Mouse (Mus musculus): ENCODE results near the gene Rpia. TPM values are rescaled to one million over a fixed set of nuclear protein-coding genes. Genes with fewer than 3 reads are reported as not detected.

Gene Rpia
- polyA plus RNA-seq, 1 experiment from 2014 or later: 2.4 TPM

DNA sequence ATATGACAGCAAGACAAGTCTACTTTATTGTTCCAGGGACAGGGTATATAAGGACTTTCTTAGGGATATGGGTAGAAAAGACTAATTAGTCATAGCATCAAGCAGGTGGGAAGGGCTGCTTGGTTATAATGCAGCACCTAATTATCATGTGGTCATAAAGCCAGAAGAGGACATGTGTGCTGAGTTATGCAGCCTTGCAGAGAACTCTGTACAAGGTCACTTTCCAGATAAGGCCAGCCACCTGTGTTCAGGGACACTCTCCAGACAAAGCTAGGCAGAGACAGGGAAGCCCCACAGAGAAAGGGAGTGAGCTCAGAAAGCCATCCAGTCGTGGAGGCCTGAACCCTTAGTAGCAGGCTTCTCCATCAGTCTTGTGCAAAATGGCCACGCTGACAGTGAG lies 29.5 kb upstream of the Rpia start:
- peaks cover 6% of the 10 kb centered on the region; the same call in 1 of the 2 replicates for H3K4me1 ChIP-seq
- no peaks in the 10 kb centered on the region for H3K9me3 ChIP-seq
- H3K36me3 ChIP-seq: no peaks in the 10 kb centered on the region
- 79% methylated on average over 2 of the region's 2 CpGs for WGBS
- H3K4me3 ChIP-seq: no peak overlapping the region
- no peak for ATAC-seq (ENCODE audit: low FRiP score, low read depth)
- H3K4me2 ChIP-seq (replicated peaks): no peak overlapping the region
- H3K27me3 ChIP-seq: no peaks in the 10 kb centered on the region
- H3K27ac ChIP-seq (replicated peaks): no peak overlapping the region
- no peak overlapping the region for H3K9ac ChIP-seq (replicated peaks)

DNA sequence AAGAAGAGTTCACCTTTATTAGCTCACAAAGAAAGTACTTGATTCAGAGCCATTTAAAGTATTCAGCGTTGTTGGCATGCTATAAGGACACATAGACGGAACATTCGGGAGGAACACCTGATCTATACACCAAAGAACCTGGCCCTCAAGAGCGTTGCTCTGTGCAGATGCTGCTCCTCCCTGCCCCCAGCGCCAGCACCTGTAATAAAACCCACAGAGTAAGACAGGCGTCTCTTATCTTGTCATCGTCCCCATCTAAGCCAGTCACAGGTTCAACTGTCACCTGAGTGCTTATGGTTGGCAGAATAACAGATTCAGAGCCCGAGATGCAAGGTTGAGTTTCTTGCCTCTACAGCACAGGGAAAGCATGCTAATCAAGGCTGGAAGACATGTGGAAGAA lies 23.4 kb upstream of the Rpia start:
- no peaks in the 10 kb centered on the region for H3K4me1 ChIP-seq
- WGBS: 87% methylated on average over 8 of the region's 8 CpGs
- ATAC-seq (ENCODE audit: low FRiP score, low read depth): no peak
- H3K27me3 ChIP-seq: no peaks in the 10 kb centered on the region
- H3K9ac ChIP-seq (replicated peaks): no peak overlapping the region
- H3K36me3 ChIP-seq: no peaks in the 10 kb centered on the region
- H3K9me3 ChIP-seq: no peaks in the 10 kb centered on the region
- H3K27ac ChIP-seq (replicated peaks): no peak overlapping the region
- H3K4me3 ChIP-seq: no peak overlapping the region
- H3K4me2 ChIP-seq (replicated peaks): no peak overlapping the region

DNA sequence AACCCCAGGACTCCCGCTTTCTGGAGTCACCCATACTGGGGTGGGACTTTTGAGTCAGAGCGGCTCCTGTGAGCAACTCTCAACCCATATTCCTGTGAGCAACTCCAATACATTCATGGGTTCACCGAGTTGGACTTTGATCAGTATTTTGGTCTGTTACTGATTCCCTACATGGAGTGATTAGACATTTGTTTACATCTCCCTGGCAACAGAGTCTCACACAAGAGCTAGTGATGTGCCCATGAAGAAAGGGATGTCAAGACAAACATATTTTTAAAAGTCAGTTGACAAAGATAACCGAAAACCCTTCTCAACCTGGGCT lies 22.6 kb upstream of the Rpia start:
- no peak for ATAC-seq (ENCODE audit: low FRiP score, low read depth)
- 88% methylated on average over 4 of the region's 4 CpGs for WGBS
- H3K27me3 ChIP-seq: no peaks in the 10 kb centered on the region

DNA sequence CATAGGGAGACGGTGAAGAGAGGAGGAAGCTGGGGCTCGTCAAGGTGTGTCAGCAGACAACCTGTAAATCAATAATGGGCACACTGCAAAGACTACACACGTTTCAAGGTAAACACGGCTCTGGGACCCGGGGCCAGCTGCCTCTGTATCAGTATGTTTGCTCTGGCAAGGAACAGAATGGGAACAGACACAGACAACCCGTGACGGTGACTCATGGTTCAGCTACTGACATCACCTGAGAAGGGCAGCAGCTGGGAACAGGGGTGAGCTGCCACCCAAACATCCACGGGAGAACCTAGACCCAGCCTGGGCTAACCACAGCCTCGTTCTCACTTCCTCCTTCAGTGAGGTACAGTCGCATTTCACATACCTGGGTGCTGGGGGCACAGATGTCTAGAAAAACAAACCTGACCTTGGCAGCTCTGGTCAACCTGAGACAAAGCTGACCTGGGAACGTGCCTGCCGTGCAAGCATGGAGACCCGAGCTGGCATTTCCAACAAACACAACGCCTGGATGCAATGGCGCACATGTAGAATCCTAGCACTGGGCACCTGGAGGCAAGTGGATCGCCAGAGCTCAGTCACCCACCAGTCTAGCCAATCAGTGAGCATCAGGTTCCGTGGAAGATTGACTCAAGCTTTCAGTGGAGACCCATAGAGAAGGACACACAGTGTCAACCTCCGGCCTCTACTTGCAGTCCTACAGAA lies 22.0 kb upstream of the Rpia start:
- Histone ChIP-seq H3K4me3 (no peak overlapping the region), H3K4me2 (replicated peaks) (no peak overlapping the region), H3K9me3 (no peaks in the 10 kb centered on the region), H3K27ac (replicated peaks) (no peak overlapping the region), H3K9ac (replicated peaks) (no peak overlapping the region), H3K27me3 (no peaks in the 10 kb centered on the region), H3K36me3 (no peaks in the 10 kb centered on the region), H3K4me1 (no peaks in the 10 kb centered on the region)
- 90% methylated on average over 18 of the region's 18 CpGs for WGBS
- no peak for ATAC-seq (ENCODE audit: low FRiP score, low read depth)

More for the DNA sequence above, 22.6 kb upstream of the Rpia start:
- Histone ChIP-seq H3K9ac (replicated peaks) (no peak overlapping the region), H3K4me3 (no peak overlapping the region), H3K4me1 (no peaks in the 10 kb centered on the region), H3K4me2 (replicated peaks) (no peak overlapping the region), H3K27ac (replicated peaks) (no peak overlapping the region), H3K36me3 (no peaks in the 10 kb centered on the region), H3K9me3 (no peaks in the 10 kb centered on the region)

DNA sequence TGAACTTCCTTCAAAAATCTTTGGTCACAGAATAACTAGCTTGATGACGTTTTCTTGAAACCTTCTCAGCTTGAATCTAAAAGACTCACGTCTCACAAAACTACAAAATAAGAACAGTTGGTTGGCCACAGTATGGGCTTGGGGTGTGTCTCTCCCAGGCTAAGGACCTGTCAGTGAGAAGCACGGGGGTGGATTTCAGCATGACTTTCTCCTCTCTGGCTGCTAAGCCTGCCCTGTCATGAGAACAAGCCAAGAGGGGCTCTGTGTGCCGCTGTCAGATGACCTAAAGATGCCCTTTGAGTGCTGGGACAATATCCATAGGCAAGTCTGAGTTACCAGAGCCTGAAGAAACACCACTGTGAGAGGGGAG lies 20.5 kb upstream of the Rpia start:
- H3K27ac ChIP-seq (replicated peaks): no peak overlapping the region
- no peaks in the 10 kb centered on the region for H3K27me3 ChIP-seq
- H3K4me2 ChIP-seq (replicated peaks): no peak overlapping the region
- no peak overlapping the region for H3K4me3 ChIP-seq
- WGBS: 40% methylated on average over 4 of the region's 4 CpGs
- no peaks in the 10 kb centered on the region for H3K36me3 ChIP-seq
- no peaks in the 10 kb centered on the region for H3K9me3 ChIP-seq
- no peaks in the 10 kb centered on the region for H3K4me1 ChIP-seq
- H3K9ac ChIP-seq (replicated peaks): no peak overlapping the region; the same call in 1 of the 2 replicates
- ATAC-seq (ENCODE audit: low FRiP score, low read depth): no peak

DNA sequence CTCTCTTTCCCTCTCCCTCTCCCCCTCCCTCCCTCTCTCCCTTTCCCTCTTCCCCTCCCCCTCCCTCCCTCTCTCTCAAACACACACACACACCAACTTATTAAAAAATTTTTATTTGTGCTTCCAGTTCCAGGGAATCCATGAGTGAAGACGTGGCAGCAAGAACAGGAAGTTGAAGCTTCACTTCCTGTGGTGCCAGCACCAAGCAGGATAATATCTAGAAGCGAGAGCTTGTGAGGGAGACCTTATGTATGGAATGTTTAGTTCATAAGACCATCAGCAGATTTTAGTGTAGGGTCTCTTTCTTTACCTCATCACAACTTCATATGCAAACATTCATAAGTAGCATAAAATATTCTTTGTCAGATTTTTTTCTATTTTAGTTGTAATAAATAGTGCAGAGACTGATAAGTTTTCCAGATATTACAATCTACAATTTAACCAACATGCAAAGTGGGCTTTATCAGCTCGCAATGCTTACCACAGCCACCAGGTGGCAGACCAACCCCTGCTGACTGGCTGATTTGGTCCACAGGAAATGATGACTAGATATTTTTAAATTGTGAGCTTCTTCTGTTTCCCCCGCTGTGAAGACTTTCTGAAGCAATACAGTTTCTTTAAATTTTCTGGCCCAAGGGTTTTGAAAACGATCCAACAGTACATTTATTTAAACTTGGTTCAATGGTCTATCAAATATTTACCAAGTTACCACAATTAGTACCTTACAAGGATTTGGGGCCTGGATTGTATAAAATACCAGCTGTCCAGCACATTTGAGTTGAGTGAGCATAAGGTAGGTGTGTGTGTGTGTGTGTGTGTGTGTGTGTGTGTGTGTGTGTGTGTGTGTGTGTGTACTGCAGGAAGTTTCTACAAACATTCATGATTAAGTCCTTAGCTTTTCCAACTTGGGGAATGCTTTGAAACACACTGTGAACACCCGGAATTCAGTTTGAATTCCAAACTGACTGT lies 19.8 kb upstream of the Rpia start:
- Histone ChIP-seq H3K36me3 (no peaks in the 10 kb centered on the region), H3K9ac (replicated peaks) (no peak overlapping the region), H3K4me2 (replicated peaks) (no peak overlapping the region), H3K9me3 (no peaks in the 10 kb centered on the region), H3K27ac (replicated peaks) (no peak overlapping the region), H3K4me3 (no peak overlapping the region), H3K27me3 (no peaks in the 10 kb centered on the region), H3K4me1 (no peaks in the 10 kb centered on the region)
- ATAC-seq (ENCODE audit: low FRiP score, low read depth): no peak
- WGBS: 26% methylated on average over 6 of the region's 6 CpGs

DNA sequence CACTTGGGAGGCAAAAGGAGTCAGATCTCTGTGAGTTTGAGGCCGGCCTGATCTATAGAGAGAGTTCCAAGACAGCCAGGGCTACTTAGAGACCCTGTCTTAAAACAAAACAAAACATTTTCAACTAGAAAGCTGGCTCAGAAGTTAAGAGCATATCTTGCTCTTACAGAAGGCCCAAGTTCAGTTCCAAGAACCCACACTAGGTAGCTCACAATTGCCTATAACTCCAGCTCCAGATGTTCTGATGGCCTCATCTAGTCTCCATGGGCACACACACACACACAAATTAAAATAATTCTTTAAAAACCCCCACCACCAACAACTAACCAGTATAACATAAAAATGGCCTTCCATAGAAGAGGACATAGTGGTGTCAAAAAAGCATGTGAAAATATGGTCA lies 18.5 kb upstream of the Rpia start:
- Histone ChIP-seq H3K4me2 (replicated peaks) (no peak overlapping the region), H3K9ac (replicated peaks) (no peak overlapping the region), H3K36me3 (no peaks in the 10 kb centered on the region), H3K27ac (replicated peaks) (no peak overlapping the region), H3K9me3 (no peaks in the 10 kb centered on the region), H3K4me1 (peaks cover 9% of the 10 kb centered on the region; the same call in 1 of the 2 replicates), H3K27me3 (no peaks in the 10 kb centered on the region), H3K4me3 (no peak overlapping the region)
- 76% methylated on average over 1 of the region's 1 CpGs for WGBS
- ATAC-seq (ENCODE audit: low FRiP score, low read depth): no peak

DNA sequence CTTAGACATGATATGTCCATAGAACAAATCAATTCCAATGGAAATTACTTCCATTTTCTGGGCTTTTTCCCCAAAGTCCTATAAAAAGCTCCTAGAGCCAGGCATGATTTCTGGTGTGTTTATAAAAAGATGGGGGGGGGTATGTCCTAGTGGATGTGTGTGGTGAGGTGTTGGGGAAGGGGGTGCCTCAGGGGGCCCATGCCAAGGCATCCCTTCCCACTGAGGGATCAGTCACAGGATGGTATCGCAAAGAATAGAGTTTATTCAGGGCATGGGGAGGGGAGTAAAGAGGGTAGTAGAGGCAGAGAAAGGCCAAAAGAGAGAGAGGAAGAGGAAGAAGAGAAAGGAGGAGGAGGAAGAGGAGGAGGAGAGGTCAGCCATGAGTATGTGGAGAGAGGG lies 14.5 kb upstream of the Rpia start:
- no peaks in the 10 kb centered on the region for H3K9me3 ChIP-seq
- no peaks in the 10 kb centered on the region for H3K27me3 ChIP-seq
- ATAC-seq (ENCODE audit: low FRiP score, low read depth): peak; percentile 31
- H3K27ac ChIP-seq (replicated peaks): no peak overlapping the region
- H3K4me2 ChIP-seq (replicated peaks): no peak overlapping the region
- 38% methylated on average over 1 of the region's 1 CpGs for WGBS
- peaks cover 9% of the 10 kb centered on the region; the same call in 1 of the 2 replicates for H3K4me1 ChIP-seq
- H3K36me3 ChIP-seq: no peaks in the 10 kb centered on the region
- no peak overlapping the region for H3K9ac ChIP-seq (replicated peaks)
- H3K4me3 ChIP-seq: no peak overlapping the region

DNA sequence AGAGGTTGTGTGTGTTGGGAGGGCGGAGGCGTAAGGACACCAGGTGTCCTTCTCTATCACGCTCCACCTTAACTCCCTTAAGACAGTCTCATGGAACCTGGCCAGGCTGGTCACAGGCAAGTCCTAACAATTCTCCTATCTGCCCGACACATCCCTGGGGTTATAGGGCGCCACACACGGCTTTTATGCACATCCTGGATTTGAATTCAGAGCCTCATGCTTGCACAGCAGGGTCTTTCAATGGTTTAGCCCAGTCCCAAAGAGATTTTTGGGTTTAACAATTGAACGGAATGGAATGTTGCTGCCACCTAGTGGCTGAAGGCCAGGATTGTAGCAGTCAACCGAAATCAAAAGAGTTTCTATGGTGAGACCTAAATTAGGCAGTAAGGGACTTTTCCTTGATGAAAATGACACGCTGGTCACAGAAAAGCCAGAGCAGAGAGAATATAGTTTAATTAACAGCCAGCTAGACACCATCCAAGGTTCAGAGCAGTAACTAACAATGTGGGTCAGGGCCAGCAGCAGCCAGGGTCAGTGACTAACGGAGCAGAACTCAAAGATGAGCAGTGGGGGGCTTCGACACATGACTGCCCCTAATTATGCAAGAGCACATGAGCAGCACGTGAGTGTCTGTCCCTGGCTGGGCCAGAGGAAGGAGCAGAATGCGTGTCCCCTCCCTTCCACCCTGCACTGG lies 13.9 kb upstream of the Rpia start:
- H3K27me3 ChIP-seq: no peaks in the 10 kb centered on the region
- no peaks in the 10 kb centered on the region for H3K36me3 ChIP-seq
- 10% methylated on average over 13 of the region's 13 CpGs for WGBS
- H3K4me3 ChIP-seq: no peak overlapping the region
- peak; percentile 76 for ATAC-seq (ENCODE audit: low FRiP score, low read depth)
- H3K4me2 ChIP-seq (replicated peaks): peak overlapping the region; percentile 13; the same call in 1 of the 2 replicates
- H3K9me3 ChIP-seq: no peaks in the 10 kb centered on the region
- no peak overlapping the region for H3K27ac ChIP-seq (replicated peaks)
- peaks cover 9% of the 10 kb centered on the region; the same call in 1 of the 2 replicates for H3K4me1 ChIP-seq
- no peak overlapping the region for H3K9ac ChIP-seq (replicated peaks)

DNA sequence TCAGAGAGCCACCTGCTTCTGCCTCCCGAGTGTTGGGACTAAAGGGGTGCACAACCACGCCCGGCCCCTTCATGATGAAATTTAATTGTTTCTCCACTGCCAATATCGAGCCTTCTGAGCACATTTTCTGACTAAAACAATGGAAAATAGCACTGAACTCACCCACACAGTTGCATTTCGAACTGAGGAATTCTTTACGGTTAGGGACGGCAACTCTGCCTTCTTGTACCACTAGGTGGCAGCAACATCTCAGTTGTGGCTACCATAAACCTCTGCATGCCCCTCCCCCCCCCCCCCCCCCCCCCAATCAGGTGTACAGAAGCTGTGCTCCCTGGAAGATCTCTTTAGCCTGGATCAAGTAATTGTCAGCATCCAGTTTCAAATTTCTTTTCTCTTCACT lies 13.2 kb upstream of the Rpia start:
- ATAC-seq (ENCODE audit: low FRiP score, low read depth): peak; percentile 35; the same call in 1 of the 2 replicates
- WGBS: 17% methylated on average over 7 of the region's 7 CpGs

DNA sequence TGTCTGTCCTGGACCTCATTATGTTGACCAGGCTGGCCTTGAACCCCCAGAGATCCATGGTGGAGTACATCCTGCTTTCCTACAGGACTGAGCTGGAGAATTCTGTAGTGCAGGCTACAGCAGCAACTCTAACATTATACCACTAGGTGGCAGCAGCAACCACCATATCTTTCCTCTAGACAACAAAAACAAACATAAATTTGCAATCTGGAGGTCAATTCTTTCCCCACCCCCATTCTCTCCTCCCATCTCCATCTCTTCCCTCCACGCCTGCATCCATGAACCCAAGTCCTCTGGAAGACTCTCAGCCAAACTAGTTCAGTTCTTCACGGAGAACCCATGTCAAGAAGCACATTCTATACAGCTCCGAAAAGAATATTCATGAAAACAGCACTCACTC lies 12.6 kb upstream of the Rpia start:
- Histone ChIP-seq H3K4me2 (replicated peaks) (no peak overlapping the region), H3K36me3 (no peaks in the 10 kb centered on the region), H3K9me3 (no peaks in the 10 kb centered on the region), H3K4me1 (peaks cover 9% of the 10 kb centered on the region; the same call in 1 of the 2 replicates), H3K27ac (replicated peaks) (no peak overlapping the region), H3K4me3 (no peak overlapping the region), H3K27me3 (no peaks in the 10 kb centered on the region), H3K9ac (replicated peaks) (no peak overlapping the region)
- 32% methylated on average over 3 of the region's 3 CpGs for WGBS
- peak; percentile 10; the same call in 1 of the 2 replicates for ATAC-seq (ENCODE audit: low FRiP score, low read depth)

More for the DNA sequence above, 13.2 kb upstream of the Rpia start:
- no peak overlapping the region for H3K4me3 ChIP-seq
- peaks cover 9% of the 10 kb centered on the region; the same call in 1 of the 2 replicates for H3K4me1 ChIP-seq
- 0 out of 2 replicates have a peak overlapping the region, but pooled peaks have one; percentile 21 for H3K4me2 ChIP-seq (replicated peaks)
- no peak overlapping the region for H3K9ac ChIP-seq (replicated peaks)
- H3K27ac ChIP-seq (replicated peaks): no peak overlapping the region
- no peaks in the 10 kb centered on the region for H3K9me3 ChIP-seq
- no peaks in the 10 kb centered on the region for H3K36me3 ChIP-seq
- H3K27me3 ChIP-seq: no peaks in the 10 kb centered on the region
